Mouse (Mus musculus) liver, adult 2 months (tissue): Measurements from ENCODE around the gene BC017158.

ENCODE experiments used
- CTCF ChIP-seq: fragments of 200-500 bp; IDR thresholded peaks from 2 replicates; pipeline ENCODE4 v1.5.1; 2011; ENCODE audit warnings: low read depth, low read length, control low read depth
- POLR2A ChIP-seq: fragments of 200-500 bp; IDR thresholded peaks from 2 replicates; pipeline ENCODE4 v1.6.1; 2011; ENCODE audit warnings: low read length, control low read depth; ENCODE audit not compliant: insufficient read depth; ENCODE audit errors: extremely low read depth

GRCm38 (mm10) chr7:128235481-128235880, 62.5 kb downstream of the BC017158 start:
- TF ChIP-seq CTCF, result no peak
- TF ChIP-seq POLR2A, result no peak
